In genomic region chr10:96162975-96163706, GRCm38 (mm10) we compare ENCODE assay signal across 21 mouse cellular contexts. TPM values are rescaled to one million over a fixed set of nuclear protein-coding genes. Genes with fewer than 3 reads are reported as not detected.
DNase-seq lines count a peak whose midpoint lies in the region; ATAC-seq and TF ChIP-seq lines count a peak whose summit lies in the region.
"Had no signal": no experiment of that assay in that cellular context is flagged by ENCODE, and none has a peak within 500 bp of the region (broad histone marks: within the 10 kb centered on the region; RNA-seq: fewer than 3 reads in every experiment).

No protein-coding gene starts in this region.

- no peak overlapping the region; the same call in 1 of the 2 replicates for H3K27ac ChIP-seq in embryonic facial prominence, embryonic 14.5 days (replicated peaks; ENCODE audit: low read depth, low read length)
- no peak overlapping the region for H3K27ac ChIP-seq in embryonic facial prominence, embryonic 10.5 days (replicated peaks)
- H3K27ac ChIP-seq in lung, postnatal 0 days (ENCODE audit: low read length), result no peak overlapping the region
- H3K27ac ChIP-seq: forebrain, embryonic 10.5 days; kidney, embryonic 15.5 days; stomach, embryonic 15.5 days had no signal

- H3K9ac ChIP-seq in embryonic facial prominence, embryonic 14.5 days (ENCODE audit: low read depth, low read length), result no peak overlapping the region
- no peak overlapping the region for H3K9ac ChIP-seq in lung, postnatal 0 days (replicated peaks; ENCODE audit: low read depth)
- H3K9ac ChIP-seq: heart, embryonic 12.5 days; kidney, embryonic 15.5 days; stomach, embryonic 15.5 days had no signal

- H3K4me2 ChIP-seq in embryonic facial prominence, embryonic 14.5 days (ENCODE audit: low read depth, low read length), result no peak overlapping the region
- H3K4me2 ChIP-seq in lung, postnatal 0 days (replicated peaks; ENCODE audit: low read depth, low read length), result no peak overlapping the region
- H3K4me2 ChIP-seq: heart, embryonic 12.5 days; kidney, embryonic 15.5 days; stomach, embryonic 15.5 days had no signal

- TF ChIP-seq EP300 in lung, postnatal 0 days (IDR thresholded peaks at IDR 0.05), result 0 out of 2 replicates have a peak, but pooled peaks have one; percentile 16

- ATAC-seq in embryonic facial prominence, embryonic 14.5 days (ENCODE audit: low read depth), result no peak
- no peak for ATAC-seq in lung, postnatal 0 days

- 53% methylated on average over 7 of the region's 7 CpGs for WGBS in embryonic facial prominence, embryonic 14.5 days
- WGBS in embryonic facial prominence, embryonic 10.5 days, result 74% methylated on average over 7 of the region's 7 CpGs
- 72% methylated on average over 7 of the region's 7 CpGs for WGBS in lung, postnatal 0 days

- peaks cover 7% of the 10 kb centered on the region; the same call in 1 of the 2 replicates for H3K9me3 ChIP-seq in embryonic facial prominence, embryonic 14.5 days (ENCODE audit: control insufficient read depth, low read length)
- no peaks in the 10 kb centered on the region for H3K9me3 ChIP-seq in embryonic facial prominence, embryonic 10.5 days
- H3K9me3 ChIP-seq in lung, postnatal 0 days (ENCODE audit: low read length), result no peaks in the 10 kb centered on the region
- H3K9me3 ChIP-seq: heart, embryonic 12.5 days; kidney, embryonic 15.5 days; stomach, embryonic 15.5 days had no signal

- H3K27me3 ChIP-seq in embryonic facial prominence, embryonic 14.5 days (replicated peaks; ENCODE audit: control insufficient read depth, insufficient read depth, low read length), result no peaks in the 10 kb centered on the region
- no peaks in the 10 kb centered on the region for H3K27me3 ChIP-seq in embryonic facial prominence, embryonic 10.5 days (replicated peaks; ENCODE audit: low read depth, poor library complexity, severe bottlenecking)
- H3K27me3 ChIP-seq in lung, postnatal 0 days (replicated peaks; ENCODE audit: insufficient read depth, low read length), result no peaks in the 10 kb centered on the region
- H3K27me3 ChIP-seq: heart, embryonic 12.5 days; kidney, embryonic 15.5 days; stomach, embryonic 15.5 days had no signal

- DNase-seq in embryonic facial prominence, embryonic 14.5 days (ENCODE audit: low spot score), result peak; percentile 55
- no peak for DNase-seq in embryonic facial prominence, embryonic 10.5 days (ENCODE audit: low spot score)
- DNase-seq in lung, postnatal 0 days (ENCODE audit: low spot score), result peak; percentile 28
- DNase-seq in lung, postnatal 10 days, result no peak
- peak; percentile 28 for DNase-seq in gastrocnemius, postnatal 25 days
- no peak for DNase-seq in retina, postnatal 1 day
- no peak for DNase-seq in right cerebral cortex, adult 2 months (ENCODE audit: low spot score in 2 of 2)
- DNase-seq: cerebellum, postnatal 14 days; heart, postnatal 4 days; lung, adult 18-20 months; right cerebral cortex, postnatal 4 days; thymus, postnatal 36 days had no signal

- H3K36me3 ChIP-seq in embryonic facial prominence, embryonic 14.5 days (ENCODE audit: control insufficient read depth, insufficient read depth, low read length), result no peaks in the 10 kb centered on the region
- H3K36me3 ChIP-seq in embryonic facial prominence, embryonic 10.5 days (replicated peaks), result no peaks in the 10 kb centered on the region
- H3K36me3 ChIP-seq in lung, postnatal 0 days (ENCODE audit: insufficient read depth, low read length), result no peaks in the 10 kb centered on the region
- H3K36me3 ChIP-seq: forebrain, embryonic 10.5 days; G1E; heart, embryonic 12.5 days; kidney, embryonic 15.5 days; stomach, embryonic 15.5 days had no signal

- no peak for TF ChIP-seq CTCF in lung, postnatal 0 days (IDR thresholded peaks at IDR 0.05)

- H3K4me3 ChIP-seq in embryonic facial prominence, embryonic 14.5 days (ENCODE audit: low read depth, low read length), result no peak overlapping the region
- no peak overlapping the region for H3K4me3 ChIP-seq in embryonic facial prominence, embryonic 10.5 days
- no peak overlapping the region for H3K4me3 ChIP-seq in lung, postnatal 0 days (ENCODE audit: low read depth, low read length)
- H3K4me3 ChIP-seq: forebrain, embryonic 10.5 days; heart, embryonic 12.5 days; kidney, embryonic 15.5 days; stomach, embryonic 15.5 days had no signal

- H3K4me1 ChIP-seq in embryonic facial prominence, embryonic 14.5 days (ENCODE audit: control insufficient read depth, insufficient read depth, low read length), result no peaks in the 10 kb centered on the region
- H3K4me1 ChIP-seq in embryonic facial prominence, embryonic 10.5 days, result no peaks in the 10 kb centered on the region
- no peaks in the 10 kb centered on the region for H3K4me1 ChIP-seq in lung, postnatal 0 days (ENCODE audit: insufficient read depth, low read depth, low read length)
- H3K4me1 ChIP-seq: forebrain, embryonic 10.5 days; heart, embryonic 12.5 days; kidney, embryonic 15.5 days; stomach, embryonic 15.5 days had no signal

RNA-seq across cellular contexts. Expression of gene Gm5426, which starts 26.7 kb away (rescaled TPM):
- not detected in 2 replicates for polyA plus RNA-seq in embryonic facial prominence, embryonic 14.5 days (2014; fragmentation: Nextera tagmentation; extraction: Ambion mirVana)
- polyA plus RNA-seq in embryonic facial prominence, embryonic 10.5 days (2016; fragmentation: Nextera tagmentation; extraction: Ambion mirVana), result not detected in 2 replicates
- not detected in 2 replicates for polyA plus RNA-seq in lung, postnatal 0 days (2015; fragmentation: Nextera tagmentation; extraction: Ambion mirVana)
- total RNA-seq in gastrocnemius, postnatal 25 days (2021), result not detected
- total RNA-seq: G1E; heart, postnatal 4 days; left cerebral cortex, postnatal 14 days; megakaryocyte-erythroid progenitor cell, adult 5-6 weeks had no signal
- polyA plus RNA-seq: C2C12; embryonic facial prominence, embryonic 11.5 days; forebrain, embryonic 10.5 days; G1E; heart, embryonic 12.5 days; kidney, embryonic 15.5 days; stomach, embryonic 15.5 days had no signal

Comparison
In these comparisons a context has a peak if more than half of its experiments do, and no peak if none do; other contexts are left out.
1. DNase-seq: peak in embryonic facial prominence, embryonic 14.5 days (single experiment), lung, postnatal 0 days (single experiment) and gastrocnemius, postnatal 25 days (single experiment); none in embryonic facial prominence, embryonic 10.5 days (single experiment), lung, postnatal 10 days (single experiment), retina, postnatal 1 day (single experiment) and right cerebral cortex, adult 2 months (0 of 2).